Mouse (Mus musculus): ENCODE results near the gene Ank.

Gene Ank

GRCm38 (mm10) chr15:27498078-27498477, 31.6 kb downstream of the Ank start:
- DNase-seq, result no peak

GRCm38 (mm10) chr15:27500390-27500789, 33.9 kb downstream of the Ank start:
- no peak for DNase-seq

GRCm38 (mm10) chr15:27502338-27502737, 35.9 kb downstream of the Ank start:
- DNase-seq, result no peak

- DNase-seq, result peak; percentile 33
These were observed 36.7 kb downstream of the Ank start for GRCm38 (mm10) chr15:27503221-27503620.

- DNase-seq, result no peak
These were observed 37.6 kb downstream of the Ank start for GRCm38 (mm10) chr15:27503801-27504730.

GRCm38 (mm10) chr15:27506127-27506886, 39.8 kb downstream of the Ank start:
- DNase-seq, result no peak

- no peak for DNase-seq
These were observed 40.6 kb downstream of the Ank start for GRCm38 (mm10) chr15:27506893-27507596.

GRCm38 (mm10) chr15:27508169-27508568, 41.7 kb downstream of the Ank start:
- no peak for DNase-seq

- no peak for DNase-seq
These were observed 42.5 kb downstream of the Ank start for GRCm38 (mm10) chr15:27508982-27509381.

- DNase-seq, result no peak
These were observed 50.5 kb downstream of the Ank start for GRCm38 (mm10) chr15:27516927-27517326.

GRCm38 (mm10) chr15:27518026-27518425, 51.5 kb downstream of the Ank start:
- no peak for DNase-seq

- DNase-seq, result no peak
These were observed 53.4 kb downstream of the Ank start for GRCm38 (mm10) chr15:27519857-27520256.

- DNase-seq, result no peak
These were observed 58.9 kb downstream of the Ank start for GRCm38 (mm10) chr15:27525233-27526005.

GRCm38 (mm10) chr15:27528896-27529295, 62.4 kb downstream of the Ank start:
- DNase-seq, result no peak

- no peak for DNase-seq
These were observed 63.5 kb downstream of the Ank start for GRCm38 (mm10) chr15:27530023-27530422.

- no peak for DNase-seq
These were observed 66.6 kb downstream of the Ank start for GRCm38 (mm10) chr15:27533036-27533435.

- DNase-seq, result no peak
These were observed 69.2 kb downstream of the Ank start for GRCm38 (mm10) chr15:27535681-27536080.

GRCm38 (mm10) chr15:27536186-27536585, 69.7 kb downstream of the Ank start:
- DNase-seq, result no peak

GRCm38 (mm10) chr15:27536771-27537170, 70.3 kb downstream of the Ank start:
- no peak for DNase-seq

GRCm38 (mm10) chr15:27537519-27538223, 71.2 kb downstream of the Ank start:
- no peak for DNase-seq

GRCm38 (mm10) chr15:27539745-27540144, 73.3 kb downstream of the Ank start:
- DNase-seq, result no peak

GRCm38 (mm10) chr15:27545203-27545602, 78.7 kb downstream of the Ank start:
- DNase-seq, result no peak

All from lung, postnatal 14 days (tissue).